Mouse (Mus musculus) spleen, adult 2 months (tissue): Measurements from ENCODE around the gene Tmem8.

ENCODE experiments used
- CTCF ChIP-seq: fragments of 200-500 bp; IDR thresholded peaks from 2 replicates; pipeline ENCODE4 v1.5.1; 2011; ENCODE audit warnings: mild to moderate bottlenecking, inconsistent platforms; ENCODE audit not compliant: insufficient read depth, insufficient read length, insufficient replicate concordance; ENCODE audit errors: extremely low read depth
- POLR2A ChIP-seq: fragments of 200-500 bp; IDR thresholded peaks from 2 replicates; pipeline ENCODE4 v1.6.1; 2011; ENCODE audit warnings: low read depth, low read length, inconsistent platforms

DNA sequence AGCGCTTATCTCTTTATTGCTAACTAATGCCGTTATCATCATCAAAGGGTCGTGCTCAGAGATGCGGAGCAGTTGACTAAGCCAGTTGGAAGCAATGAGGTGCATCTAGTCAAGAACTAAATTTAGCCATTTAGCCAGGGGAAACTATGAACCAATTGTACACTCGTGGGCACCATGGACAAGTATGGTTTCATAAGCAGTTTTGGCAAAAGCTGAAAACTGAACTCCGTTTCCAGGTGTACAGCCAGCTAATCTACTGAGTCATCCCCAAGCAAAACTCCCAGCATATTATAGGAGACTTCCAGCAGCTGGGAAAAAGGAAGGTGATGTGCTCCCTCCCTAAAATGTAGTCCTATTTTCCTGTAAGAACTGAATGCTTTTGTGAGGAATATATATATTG is 43.0 kb upstream of the Tmem8 start:
- TF ChIP-seq CTCF (no peak), POLR2A (no peak)
